Mouse (Mus musculus) cerebellum, adult 18-20 months (tissue): Measurements from ENCODE around the gene Cntnap5c.
"Not testable (repeated sequence)": the region's sequence is repeated elsewhere in the genome, so short reads cannot be mapped to it uniquely, and the experiment has no call there.

Experiments used
- DNase-seq, 2 experiments: peaks; one replicate each; pipeline ENCODE4 v3.0.0; 2021

Gene Cntnap5c

GRCm38 (mm10) chr17:57768622-57769610, at the start of gene Cntnap5c:
Gene Cntnap5c, plus strand, starts transcription at chr17:57769570.
- peak; percentile 7 to 11 for DNase-seq

GRCm38 (mm10) chr17:57742119-57742518, 27.3 kb upstream of the Cntnap5c start, which contains the start of gene Gm21834:
Gene Gm21834, minus strand, starts transcription at chr17:57742219.
- no peak for DNase-seq

GRCm38 (mm10) chr17:57758033-57758432, 11.3 kb upstream of the Cntnap5c start:
- DNase-seq: no peak

GRCm38 (mm10) chr17:57767306-57767705, 2.1 kb upstream of the Cntnap5c start:
- DNase-seq: no peak

GRCm38 (mm10) chr17:57770904-57771303, 1.5 kb downstream of the Cntnap5c start:
- peak; percentile 1 to 3 for DNase-seq

- no peak for DNase-seq
Measured at GRCm38 (mm10) chr17:57788161-57788799, 18.9 kb downstream of the Cntnap5c start.

- DNase-seq: no peak
Measured at GRCm38 (mm10) chr17:57795408-57795807, 26.0 kb downstream of the Cntnap5c start.

- DNase-seq: no peak
Measured at GRCm38 (mm10) chr17:57796668-57797311, 27.4 kb downstream of the Cntnap5c start.

- no peak for DNase-seq
Measured at GRCm38 (mm10) chr17:57799414-57799985, 30.1 kb downstream of the Cntnap5c start.

GRCm38 (mm10) chr17:57801180-57801579, 31.8 kb downstream of the Cntnap5c start:
- DNase-seq: no peak

- no peak for DNase-seq
Measured at GRCm38 (mm10) chr17:57837090-57837971, 68.0 kb downstream of the Cntnap5c start.

- DNase-seq: not testable (repeated sequence)
Measured at GRCm38 (mm10) chr17:57855811-57856210, 86.4 kb downstream of the Cntnap5c start.

- DNase-seq: no peak
Measured at GRCm38 (mm10) chr17:57865996-57866395, 96.6 kb downstream of the Cntnap5c start.

- no peak for DNase-seq
Measured at GRCm38 (mm10) chr17:57887742-57888389, 118.5 kb downstream of the Cntnap5c start.

- DNase-seq: no peak
Measured at GRCm38 (mm10) chr17:57911770-57912293, 142.5 kb downstream of the Cntnap5c start.

- no peak for DNase-seq
Measured at GRCm38 (mm10) chr17:57984230-57984629, 214.9 kb downstream of the Cntnap5c start.

GRCm38 (mm10) chr17:57988420-57988819, 219.1 kb downstream of the Cntnap5c start:
- DNase-seq: no peak

GRCm38 (mm10) chr17:57996461-57996860, 227.1 kb downstream of the Cntnap5c start:
- no peak for DNase-seq

- no peak for DNase-seq
Measured at GRCm38 (mm10) chr17:57999080-57999479, 229.7 kb downstream of the Cntnap5c start.

GRCm38 (mm10) chr17:58002845-58003244, 233.5 kb downstream of the Cntnap5c start:
- DNase-seq: no peak

- DNase-seq: no peak
Measured at GRCm38 (mm10) chr17:58003322-58003721, 234.0 kb downstream of the Cntnap5c start.
